Mouse (Mus musculus) neural tube, embryonic 10.5 days (tissue): ENCODE measurements around the gene Xdh.

Experiments
- DNase-seq: peaks from one replicate; pipeline ENCODE4 v3.0.0-alpha.2; 2017; ENCODE audit warnings: low spot score; ENCODE audit errors: extremely low spot score

Gene Xdh

GRCm38 (mm10) chr17:73942268-73942962 is 7.6 kb downstream of the Xdh start:
- DNase-seq, result no peak

GRCm38 (mm10) chr17:73941816-73942215 is 8.2 kb downstream of the Xdh start:
- DNase-seq, result no peak

- DNase-seq, result no peak
These were observed 12.9 kb downstream of the Xdh start for GRCm38 (mm10) chr17:73937073-73937472.

- DNase-seq, result no peak
These were observed 14.8 kb downstream of the Xdh start for GRCm38 (mm10) chr17:73935163-73935562.

GRCm38 (mm10) chr17:73934281-73934680 is 15.7 kb downstream of the Xdh start:
- no peak for DNase-seq

- no peak for DNase-seq
These were observed 16.4 kb downstream of the Xdh start for GRCm38 (mm10) chr17:73933616-73934015.

- DNase-seq, result no peak
These were observed 17.4 kb downstream of the Xdh start for GRCm38 (mm10) chr17:73932497-73933059.

GRCm38 (mm10) chr17:73919520-73919919 is 30.5 kb downstream of the Xdh start:
- no peak for DNase-seq

- no peak for DNase-seq
These were observed 31.0 kb downstream of the Xdh start for GRCm38 (mm10) chr17:73918944-73919381.

- DNase-seq, result no peak
These were observed 31.9 kb downstream of the Xdh start for GRCm38 (mm10) chr17:73918138-73918537.

GRCm38 (mm10) chr17:73917713-73918112 is 32.3 kb downstream of the Xdh start:
- no peak for DNase-seq

- DNase-seq, result no peak
These were observed 35.3 kb downstream of the Xdh start for GRCm38 (mm10) chr17:73914730-73915129.

GRCm38 (mm10) chr17:73906076-73906475 is 43.9 kb downstream of the Xdh start:
- DNase-seq, result no peak

GRCm38 (mm10) chr17:73905043-73905750 is 44.8 kb downstream of the Xdh start:
- DNase-seq, result no peak

- no peak for DNase-seq
These were observed 46.9 kb downstream of the Xdh start for GRCm38 (mm10) chr17:73903121-73903520.

GRCm38 (mm10) chr17:73902234-73902636 is 47.8 kb downstream of the Xdh start:
- no peak for DNase-seq

GRCm38 (mm10) chr17:73894399-73894798 is 55.6 kb downstream of the Xdh start:
- no peak for DNase-seq

GRCm38 (mm10) chr17:73893822-73894221 is 56.2 kb downstream of the Xdh start:
- DNase-seq, result no peak

GRCm38 (mm10) chr17:73893207-73893606 is 56.8 kb downstream of the Xdh start:
- no peak for DNase-seq

- DNase-seq, result no peak
These were observed 58.4 kb downstream of the Xdh start for GRCm38 (mm10) chr17:73891590-73891989.

- no peak for DNase-seq
These were observed 63.8 kb downstream of the Xdh start for GRCm38 (mm10) chr17:73886071-73886785.

- no peak for DNase-seq
These were observed 66.7 kb downstream of the Xdh start for GRCm38 (mm10) chr17:73883332-73883731.
